Mouse (Mus musculus): Measurements from ENCODE around the gene M1ap.

GRCm38 (mm10) chr6:83027706-83028105 is 81.0 kb downstream of the M1ap start:
- TF ChIP-seq CTCF (IDR thresholded peaks at IDR 0.05; ENCODE audit: control insufficient read depth, insufficient read depth, low read length) (no peak), POLR2A (IDR thresholded peaks at IDR 0.05; ENCODE audit: borderline replicate concordance, control insufficient read depth, low read depth, low read length) (no peak)

All from bone marrow, adult 2 months (tissue).